Comparison of ENCODE assay signal across 17 mouse cellular contexts in the genomic region with DNA sequence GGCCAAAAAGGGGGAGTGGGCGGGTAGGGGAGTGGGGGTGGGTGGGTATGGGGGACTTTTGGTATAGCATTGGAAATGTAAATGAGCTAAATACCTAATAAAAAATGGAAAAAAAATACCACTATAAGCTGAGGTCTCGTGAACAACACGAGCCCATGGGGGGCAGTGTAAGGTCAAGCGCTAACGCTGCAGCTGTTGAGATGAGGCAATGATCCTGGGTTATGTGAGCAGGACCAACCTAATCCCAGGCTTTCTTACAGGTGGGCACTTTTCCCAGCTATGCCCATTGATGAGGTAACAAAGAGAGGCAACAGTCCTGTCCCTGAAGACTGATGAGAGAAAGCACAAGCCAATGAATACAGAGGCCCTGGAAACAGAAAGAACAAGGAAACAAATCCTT.
"Had no signal": no experiment of that assay in that cellular context is flagged by ENCODE, and none has a peak within 500 bp of the region (broad histone marks: within the 10 kb centered on the region; RNA-seq: fewer than 3 reads in every experiment).

No protein-coding gene starts in this region.

- ATAC-seq: intestine, embryonic 16.5 days; midbrain, embryonic 15.5 days had no signal

- H3K4me3 ChIP-seq: liver, embryonic 13.5 days; midbrain, embryonic 12.5 days; midbrain, embryonic 15.5 days; myocyte; neural tube, embryonic 12.5 days; stomach, embryonic 15.5 days had no signal

- H3K27me3 ChIP-seq: liver, embryonic 13.5 days; midbrain, embryonic 12.5 days; midbrain, embryonic 15.5 days; neural tube, embryonic 12.5 days; stomach, embryonic 15.5 days had no signal

- H3K4me2 ChIP-seq: liver, embryonic 13.5 days; midbrain, embryonic 12.5 days; midbrain, embryonic 15.5 days; neural tube, embryonic 12.5 days; stomach, embryonic 15.5 days had no signal

- DNase-seq: kidney, adult 18-20 months; kidney, adult 9 months; kidney, postnatal 14 days; kidney, postnatal 4 days; liver, embryonic 13.5 days; lung, adult 2 months; lung, postnatal 14 days; lung, postnatal 4 days; retina, postnatal 1 day; right cerebral cortex, postnatal 25 days; spleen, adult 18-20 months had no signal

- H3K36me3 ChIP-seq: liver, embryonic 13.5 days; midbrain, embryonic 12.5 days; midbrain, embryonic 15.5 days; neural tube, embryonic 12.5 days; stomach, embryonic 15.5 days had no signal

- H3K27ac ChIP-seq: liver, embryonic 13.5 days; midbrain, embryonic 12.5 days; midbrain, embryonic 15.5 days; neural tube, embryonic 12.5 days; stomach, embryonic 15.5 days had no signal

- H3K9me3 ChIP-seq: liver, embryonic 13.5 days; midbrain, embryonic 12.5 days; midbrain, embryonic 15.5 days; neural tube, embryonic 12.5 days; stomach, embryonic 15.5 days had no signal

- H3K9ac ChIP-seq: liver, embryonic 13.5 days; midbrain, embryonic 12.5 days; midbrain, embryonic 15.5 days; neural tube, embryonic 12.5 days; stomach, embryonic 15.5 days had no signal

- H3K4me1 ChIP-seq: midbrain, embryonic 12.5 days; midbrain, embryonic 15.5 days; neural tube, embryonic 12.5 days; stomach, embryonic 15.5 days had no signal
